Mouse (Mus musculus): ENCODE measurements around the gene Pcbp3.
A peak's percentile ranks its signal among the peaks of the same experiment; 100 is the strongest.

The Pcbp3 gene

DNA sequence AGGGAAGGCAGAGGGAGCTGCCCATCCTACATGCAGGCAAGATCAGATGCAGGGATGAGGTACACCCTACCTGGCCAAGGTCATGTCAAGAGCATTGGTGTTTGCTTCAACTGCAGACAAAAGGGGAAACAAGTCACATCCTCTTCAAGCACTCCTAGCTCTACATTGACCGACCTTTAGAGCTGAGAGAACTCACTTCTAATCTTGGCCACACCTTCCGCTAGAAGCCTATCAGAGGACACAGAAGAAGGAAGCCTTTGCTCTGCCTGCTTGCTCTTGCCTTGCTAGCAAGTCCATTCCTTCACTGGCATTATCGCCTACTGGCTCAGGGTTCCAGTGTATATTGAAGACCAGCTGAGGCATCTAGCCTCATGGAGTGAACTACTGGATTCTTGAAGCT, 119.6 kb downstream of the Pcbp3 start:
- no peak for DNase-seq

GRCm38 (mm10) chr10:76841220-76841619, 120.5 kb downstream of the Pcbp3 start:
- no peak for DNase-seq

DNA sequence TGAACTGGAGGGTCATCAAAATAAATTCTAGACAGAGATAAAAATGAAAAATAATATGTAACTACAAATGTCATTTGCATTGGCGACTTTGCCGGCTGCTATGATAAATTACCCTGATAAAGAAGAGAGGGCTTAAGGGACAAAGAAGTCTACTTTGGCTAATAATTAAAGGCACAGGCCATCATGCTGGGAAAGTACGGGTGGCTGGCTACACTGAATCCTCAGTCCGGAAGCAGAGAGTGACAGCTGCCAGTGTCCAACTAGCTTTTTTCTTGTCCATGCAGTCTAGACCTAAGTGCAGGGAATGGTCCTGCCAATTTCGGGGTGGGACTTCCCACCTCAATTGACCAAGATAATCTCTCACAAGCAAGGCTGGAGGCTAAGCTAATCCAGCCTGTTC, 121.1 kb downstream of the Pcbp3 start:
- peak; percentile 60 for DNase-seq

DNA sequence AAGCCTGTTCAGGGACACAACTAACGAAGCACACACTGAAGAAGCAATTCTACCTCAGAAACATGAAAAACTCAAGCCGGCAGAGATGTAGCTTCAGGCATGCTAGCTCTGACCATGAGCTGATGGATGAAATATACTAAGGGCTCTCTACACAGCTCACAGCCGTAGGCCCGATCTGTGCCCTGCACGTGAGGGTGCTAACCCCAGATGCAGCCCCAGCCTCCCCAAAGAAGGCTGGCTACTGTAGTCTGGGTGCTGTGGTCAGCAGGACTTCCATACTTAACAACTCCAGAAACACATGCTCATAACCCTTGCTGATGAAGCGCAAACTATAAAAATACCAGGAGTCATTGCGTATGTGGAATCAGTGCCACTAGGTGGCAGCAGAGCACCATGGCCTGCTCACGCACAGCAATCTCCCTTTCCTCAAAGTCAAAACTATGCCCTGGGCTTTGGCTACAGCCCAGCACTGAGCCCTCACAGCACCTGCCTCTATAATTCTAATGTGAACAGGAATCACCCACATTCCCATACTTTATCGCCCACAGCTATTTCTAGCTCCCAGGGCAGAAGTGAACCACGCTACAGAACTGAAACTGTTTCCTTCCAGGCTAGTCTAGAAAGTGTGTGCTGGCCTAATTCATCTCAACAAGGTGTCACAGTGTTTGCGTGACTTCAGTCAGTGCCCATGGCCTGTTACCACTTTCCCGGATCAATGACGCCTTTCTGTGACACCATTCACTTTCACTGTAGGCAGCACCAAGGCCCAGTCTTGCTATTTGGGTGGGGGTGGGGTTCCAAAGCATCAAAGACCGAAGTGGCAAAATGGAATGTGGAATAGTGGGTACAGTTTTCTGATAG, 126.0 kb downstream of the Pcbp3 start:
- peak; percentile 90 for DNase-seq

GRCm38 (mm10) chr10:76832841-76833240, 128.8 kb downstream of the Pcbp3 start:
- DNase-seq, result no peak

GRCm38 (mm10) chr10:76831915-76832314, 129.8 kb downstream of the Pcbp3 start:
- DNase-seq, result no peak

- no peak for DNase-seq
These were observed 130.5 kb downstream of the Pcbp3 start for GRCm38 (mm10) chr10:76831151-76831550.

DNA sequence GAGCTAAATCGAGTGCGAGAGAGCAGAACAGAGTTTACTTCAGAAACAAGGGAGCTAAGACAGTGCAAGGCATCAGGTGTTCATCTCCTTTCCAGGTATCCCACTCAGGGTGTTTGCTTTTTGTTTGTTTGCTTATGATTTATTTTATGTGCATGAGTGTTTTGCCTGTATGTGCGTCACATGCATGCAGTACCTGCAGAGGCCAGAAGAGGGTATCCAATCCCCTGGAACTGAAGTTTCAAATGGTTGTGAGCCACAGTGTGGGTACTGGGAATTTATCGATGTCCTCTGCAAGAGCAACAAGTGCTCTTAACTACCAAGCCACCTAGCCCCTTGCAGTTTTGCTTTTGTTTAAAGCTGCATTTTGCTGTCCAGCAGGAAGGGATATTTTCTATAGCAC, 132.8 kb downstream of the Pcbp3 start:
- no peak for DNase-seq

DNA sequence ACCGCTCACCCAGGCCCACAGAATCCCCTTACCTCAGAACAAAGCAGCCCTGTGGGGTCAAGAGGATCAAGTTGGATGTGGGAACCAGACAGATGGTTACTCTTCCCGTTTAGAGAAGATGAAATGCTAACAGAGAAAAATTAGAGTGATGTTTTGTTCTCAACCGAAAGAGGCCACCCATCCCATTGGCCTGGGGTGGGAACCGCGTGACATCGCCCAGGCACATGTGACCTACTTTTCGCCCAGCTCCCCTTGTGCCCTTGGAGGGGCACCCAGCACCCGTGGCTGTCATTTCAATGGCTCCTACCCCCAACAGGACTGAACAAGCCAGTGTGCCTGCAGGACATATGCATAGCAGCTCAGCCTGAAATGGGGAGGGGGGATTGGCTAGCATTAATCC, 139.0 kb downstream of the Pcbp3 start:
- no peak for DNase-seq

DNA sequence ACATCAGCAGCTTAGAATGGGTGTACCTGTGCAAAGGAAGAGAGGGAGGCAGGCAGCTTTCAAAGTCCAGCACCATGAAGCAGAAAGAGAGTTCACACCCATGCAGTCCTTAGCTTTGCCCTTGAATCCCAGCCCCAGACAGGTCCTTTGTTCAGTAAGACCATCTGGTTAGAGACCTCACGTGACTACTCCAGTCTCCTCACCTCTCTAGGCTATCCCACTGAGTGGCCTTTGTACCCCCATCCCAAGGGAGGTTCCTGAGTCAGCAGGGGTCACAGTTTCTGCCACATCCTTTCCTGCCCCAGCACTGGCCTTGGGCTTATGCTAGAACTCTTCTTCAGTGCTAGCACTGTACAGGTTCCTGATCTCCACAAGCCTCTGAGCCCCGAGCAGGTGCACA, 142.4 kb downstream of the Pcbp3 start:
- DNase-seq, result peak; percentile 84

- no peak for DNase-seq
These were observed 143.3 kb downstream of the Pcbp3 start for GRCm38 (mm10) chr10:76818337-76818736.

DNA sequence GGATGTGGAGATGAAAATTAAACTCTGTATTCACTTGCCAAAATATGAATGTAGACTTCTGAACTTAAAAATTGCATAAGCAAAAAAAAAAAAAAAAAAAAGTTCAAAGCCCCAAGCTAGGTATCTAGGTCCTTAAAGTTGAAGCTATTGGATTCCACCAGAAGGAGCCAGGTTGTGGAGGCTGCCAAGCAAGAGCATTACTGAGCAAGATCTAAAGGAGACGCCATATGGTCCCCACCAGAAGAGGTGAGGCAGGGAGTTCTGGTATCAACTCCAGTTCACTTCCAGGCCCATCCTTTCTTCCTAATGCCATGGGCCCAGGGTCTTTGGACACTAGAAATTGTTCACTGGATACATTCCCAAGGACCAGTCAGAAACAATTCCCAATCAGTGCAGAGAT, 144.8 kb downstream of the Pcbp3 start:
- DNase-seq, result no peak

- DNase-seq, result no peak
These were observed 145.3 kb downstream of the Pcbp3 start for GRCm38 (mm10) chr10:76816436-76816835.

- no peak for DNase-seq
These were observed 146.2 kb downstream of the Pcbp3 start for GRCm38 (mm10) chr10:76815481-76815880.

- DNase-seq, result no peak
These were observed 146.9 kb downstream of the Pcbp3 start for GRCm38 (mm10) chr10:76814811-76815210.

DNA sequence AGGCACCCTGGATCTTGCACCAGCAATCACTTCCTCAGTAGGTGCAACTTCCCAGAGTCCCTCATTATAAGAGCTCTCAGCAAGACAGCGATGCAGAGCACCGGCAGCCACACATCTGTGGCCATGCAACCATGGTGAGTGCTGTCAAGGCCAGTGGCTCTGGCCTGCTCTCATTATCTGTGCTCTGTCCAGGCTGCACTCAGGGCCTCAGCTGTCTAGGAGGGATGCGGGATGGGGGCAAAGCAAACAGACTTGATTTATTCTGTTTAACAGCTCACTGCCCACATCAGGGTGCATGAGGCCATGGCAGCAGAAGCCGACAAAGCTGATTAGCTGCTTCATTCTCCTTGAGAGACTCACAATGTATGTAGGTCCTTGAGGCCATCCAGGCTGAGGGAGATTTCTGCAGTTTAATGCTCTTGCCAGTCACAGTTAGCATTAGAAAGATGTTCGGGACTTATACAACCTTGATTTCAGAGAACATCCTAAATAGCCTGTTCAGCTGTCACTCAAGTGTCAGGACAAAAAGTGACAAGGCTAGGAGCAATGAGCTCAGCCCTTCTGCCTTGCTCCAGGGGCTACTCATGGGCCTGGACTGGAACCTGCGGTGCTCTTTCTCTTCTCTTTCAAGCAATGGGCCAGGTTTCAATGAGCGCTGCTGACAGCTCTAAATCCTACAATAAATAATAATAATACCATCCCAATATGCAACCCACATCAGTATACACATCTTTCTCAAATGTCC, 151.6 kb downstream of the Pcbp3 start:
- no peak for DNase-seq

GRCm38 (mm10) chr10:76809439-76809838, 152.2 kb downstream of the Pcbp3 start:
- DNase-seq, result no peak

GRCm38 (mm10) chr10:76808446-76809400, 153.0 kb downstream of the Pcbp3 start:
- DNase-seq, result no peak

DNA sequence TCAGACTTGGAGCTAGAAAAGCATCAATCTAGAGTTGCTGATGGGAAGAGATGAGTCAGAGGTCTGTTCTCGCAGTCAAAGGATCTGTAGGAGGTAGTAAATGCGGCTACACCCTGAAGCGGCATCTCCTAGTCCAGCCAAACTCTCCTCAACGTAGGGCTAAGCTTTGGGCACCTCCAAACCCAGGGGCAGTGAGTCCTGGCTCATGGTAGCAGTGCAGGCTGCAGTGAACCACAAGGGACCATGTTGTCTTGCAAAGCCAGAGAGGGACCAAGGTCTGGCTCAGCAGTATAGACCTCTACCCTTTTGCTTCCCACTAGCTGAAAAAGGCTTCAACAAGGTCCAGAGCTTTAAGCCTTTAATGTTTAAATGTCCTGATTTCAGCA, 159.2 kb downstream of the Pcbp3 start:
- no peak for DNase-seq

DNA sequence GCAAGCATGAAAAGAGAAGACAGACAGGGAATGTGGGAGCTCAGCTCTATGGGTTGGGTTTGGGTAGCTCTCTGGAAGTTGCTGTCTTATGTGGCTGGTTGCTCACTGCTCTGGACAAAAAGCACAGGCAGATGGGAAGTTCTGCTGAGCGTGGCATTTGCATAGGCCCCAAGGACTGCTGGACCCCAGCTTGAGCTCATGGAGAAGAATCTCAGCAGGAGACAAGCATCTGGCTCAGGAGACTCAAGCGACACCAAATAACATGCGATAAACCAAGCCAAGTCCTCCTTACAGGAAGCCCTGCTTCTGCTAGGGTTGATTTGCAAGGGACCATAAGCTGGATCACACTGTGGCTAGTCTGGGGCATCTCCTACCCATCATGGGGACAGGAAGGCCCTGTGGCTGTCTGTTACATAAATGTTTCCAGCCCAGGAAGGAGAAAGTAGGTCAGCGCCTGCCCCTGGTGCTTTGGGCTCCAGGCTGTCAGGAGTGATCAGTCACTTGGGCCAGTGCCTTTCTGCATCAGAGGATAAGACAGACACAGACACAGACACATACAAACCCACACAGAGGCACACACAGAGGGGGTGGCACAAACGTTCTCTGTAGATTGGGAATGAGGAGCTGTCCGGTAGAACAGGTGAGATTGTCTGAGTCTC, 159.7 kb downstream of the Pcbp3 start:
- peak; percentile 29 for DNase-seq

GRCm38 (mm10) chr10:76801237-76801641, 160.4 kb downstream of the Pcbp3 start:
- DNase-seq, result no peak

DNA sequence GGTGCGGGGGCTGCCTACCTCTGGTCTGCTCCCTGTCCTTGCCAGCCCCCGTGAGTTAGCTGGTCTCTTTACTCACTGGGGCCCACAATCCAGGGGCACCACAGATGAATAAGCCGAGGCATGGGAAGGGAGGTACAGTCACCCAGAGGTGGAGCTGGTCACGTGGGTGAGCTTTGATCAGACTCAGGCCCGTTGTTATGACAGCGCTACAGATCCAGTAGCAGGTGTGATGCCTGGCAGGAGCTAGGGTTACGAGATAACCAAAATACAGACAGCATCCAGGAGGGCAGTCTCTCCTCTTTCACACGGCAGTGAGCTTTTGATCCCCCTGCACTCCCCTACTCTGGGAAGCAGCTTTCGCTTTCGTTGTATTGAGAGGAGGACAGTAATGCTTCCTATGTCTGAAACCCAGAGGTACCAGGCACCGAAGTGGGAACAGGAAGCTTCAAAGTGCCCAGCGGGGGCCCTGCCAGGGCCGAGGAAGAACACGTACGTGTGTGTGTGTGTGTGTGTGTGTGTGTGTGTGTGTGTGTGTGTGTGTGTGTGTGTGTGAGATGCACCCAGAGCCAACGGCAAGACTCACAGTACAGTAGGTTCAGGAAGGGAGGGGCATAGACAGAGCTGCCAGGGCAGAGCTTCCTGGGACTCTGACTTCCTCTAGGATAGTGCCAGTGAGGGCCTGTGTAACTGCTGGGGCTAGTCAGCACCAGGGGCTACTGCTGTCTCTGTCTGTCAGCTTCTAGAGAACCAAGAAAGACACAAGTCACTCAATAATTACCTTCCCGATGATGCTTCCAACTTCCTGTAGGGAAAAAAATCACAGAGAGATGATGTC, 162.7 kb downstream of the Pcbp3 start:
- no peak for DNase-seq

Data from kidney, adult 9 months (tissue).